Mouse (Mus musculus) lung, adult 2 months (tissue): ENCODE data around the gene Adat1. TPM values are rescaled to one million over a fixed set of nuclear protein-coding genes. Genes with fewer than 3 reads are reported as not detected.
A peak's percentile ranks its signal among the peaks of the same experiment; 100 is the strongest.
"Not testable (repeated sequence)": the region's sequence is repeated elsewhere in the genome, so short reads cannot be mapped to it uniquely, and the experiment has no call there.

ENCODE experiments used
- DNase-seq: peaks from one replicate; pipeline ENCODE4 v3.0.0; 2022
- H3K4me1 ChIP-seq: fragments of 200-500 bp; 2 replicates; pipeline ENCODE4 v1.6.1; 2011; ENCODE audit warnings: low read length; ENCODE audit not compliant: control insufficient read depth, insufficient read depth
- H3K4me3 ChIP-seq: fragments of 200-500 bp; replicated peaks from 2 replicates; pipeline ENCODE3; 2011; ENCODE audit warnings: low read depth, mild to moderate bottlenecking, control low read depth, low read length; ENCODE audit errors: extremely low read depth
- CTCF ChIP-seq: fragments of 200-500 bp; IDR thresholded peaks from 2 replicates; pipeline ENCODE4 v1.5.1; 2011; ENCODE audit warnings: mild to moderate bottlenecking, low read length, control low read depth; ENCODE audit not compliant: insufficient read depth
- POLR2A ChIP-seq: fragments of 200-500 bp; IDR thresholded peaks from 2 replicates; pipeline ENCODE4 v1.6.1; 2011; ENCODE audit warnings: low read depth, mild to moderate bottlenecking, control low read depth, low read length, borderline replicate concordance; ENCODE audit errors: extremely low read depth
- WGBS: fragments of 180-500 bp; shearing (Covaris S2); methylation state at CpG from one replicate; pipeline ENCODE4 v1.1.7; 2018; 5-methylcytosine and 5-hydroxymethylcytosine counted together
- polyA plus RNA-seq: library from polyadenylated mRNA; depleted of rRNA; stranded (reverse); fragments of >200 nt; gene quantifications from 2 replicates; pipeline ENCODE4 v1.2.3, GENCODE M21; 2012

Adat1 gene
- polyA plus RNA-seq, 1 experiment: 2.7 TPM

- DNase-seq: no peak
- 89% methylated on average over 2 of the region's 2 CpGs for WGBS
- no peak overlapping the region for H3K4me3 ChIP-seq
- TF ChIP-seq CTCF (no peak), POLR2A (no peak)
- peaks cover 5% of the 10 kb centered on the region; the same call in 1 of the 2 replicates for H3K4me1 ChIP-seq
Observed at GRCm38 (mm10) chr8:111943544-111943943, 48.6 kb downstream of the Adat1 start.

- no peak for TF ChIP-seq CTCF
- TF ChIP-seq POLR2A: no peak
- H3K4me1 ChIP-seq: peaks cover 5% of the 10 kb centered on the region; the same call in 1 of the 2 replicates
- H3K4me3 ChIP-seq: peak overlapping the region; percentile 91
- WGBS: 0% methylated on average over 23 of the region's 23 CpGs
- DNase-seq: no peak
Observed at GRCm38 (mm10) chr8:111941101-111941454, 51.0 kb downstream of the Adat1 start.

- peak within 1 kb of the TSS; percentile 91 for H3K4me3 ChIP-seq
- DNase-seq: peak; percentile 97
- WGBS: under 1% methylated on average over 65 of the region's 65 CpGs
- no peak for TF ChIP-seq CTCF
- peak; percentile 47; the same call in 1 of the 2 replicates for TF ChIP-seq POLR2A
- peaks cover 5% of the 10 kb centered on the region; the same call in 1 of the 2 replicates for H3K4me1 ChIP-seq
Observed at GRCm38 (mm10) chr8:111940171-111941100, 51.7 kb downstream of the Adat1 start, which contains the start of gene Gabarapl2. Gene Gabarapl2 (plus strand): TSS chr8:111940703.

- WGBS: 5% methylated on average over 10 of the region's 10 CpGs
- TF ChIP-seq POLR2A (peak; percentile 11; the same call in 1 of the 2 replicates), CTCF (no peak)
- peak; percentile 50 for DNase-seq
- H3K4me1 ChIP-seq: peaks cover 5% of the 10 kb centered on the region; the same call in 1 of the 2 replicates
- peak overlapping the region; percentile 43 for H3K4me3 ChIP-seq
Observed at GRCm38 (mm10) chr8:111939516-111940142, 52.5 kb downstream of the Adat1 start.

GRCm38 (mm10) chr8:111938076-111938985, 53.8 kb downstream of the Adat1 start:
- not testable (repeated sequence) for H3K4me1 ChIP-seq, H3K4me3 ChIP-seq, DNase-seq
- WGBS: 84% methylated on average over 9 of the region's 9 CpGs

- H3K4me1 ChIP-seq: peaks cover 5% of the 10 kb centered on the region; the same call in 1 of the 2 replicates
- DNase-seq: no peak
- H3K4me3 ChIP-seq: no peak overlapping the region
- TF ChIP-seq CTCF (no peak), POLR2A (no peak)
- WGBS: 73% methylated on average over 3 of the region's 3 CpGs
Observed at GRCm38 (mm10) chr8:111937184-111937583, 54.9 kb downstream of the Adat1 start.

- Histone ChIP-seq H3K4me3 (no peak overlapping the region), H3K4me1 (no peaks in the 10 kb centered on the region)
- 76% methylated on average over 2 of the region's 2 CpGs for WGBS
- TF ChIP-seq POLR2A (no peak), CTCF (no peak)
- no peak for DNase-seq
Observed at GRCm38 (mm10) chr8:111934201-111934600, 57.9 kb downstream of the Adat1 start.

GRCm38 (mm10) chr8:111933348-111934076, 58.6 kb downstream of the Adat1 start, which contains the start of gene Tmem231:
Gene Tmem231 (minus strand): TSS chr8:111933881.
- DNase-seq: peak; percentile 84
- TF ChIP-seq POLR2A (no peak; the same call in 1 of the 2 replicates), CTCF (no peak)
- H3K4me3 ChIP-seq: peak within 1 kb of the TSS; percentile 64
- no peaks in the 10 kb centered on the region for H3K4me1 ChIP-seq
- WGBS: 2% methylated on average over 53 of the region's 53 CpGs
